Mouse (Mus musculus): ENCODE measurements at regions not wholly inside any gene's neighbourhood (a gene's known extent, or its start where the extent isn't known, plus 50 kb on each side); places are given as distances from the start of the nearest gene placed in this dataset.

- no peak for TF ChIP-seq CTCF (IDR thresholded peaks at IDR 0.05; ENCODE audit: low read depth, low read length)
- TF ChIP-seq POLR2A (IDR thresholded peaks at IDR 0.05; ENCODE audit: insufficient read depth, low read length) = no peak
Measured at GRCm38 (mm10) chr4:127756238-127756637, 214.5 kb downstream of the CK137956 start.
